Mouse (Mus musculus): ENCODE results near the gene Tab1.

GRCm38 (mm10) chr15:80174598-80174875, 41.6 kb downstream of the Tab1 start:
- no peak for TF ChIP-seq EP300 (IDR thresholded peaks at IDR 0.05; ENCODE audit: low read length)
- no peak for TF ChIP-seq ETS1 (conservative IDR thresholded peaks at IDR 0.05; ENCODE audit: low read depth, low read length)
- no peak for TF ChIP-seq E2F4 (IDR thresholded peaks at IDR 0.05; ENCODE audit: insufficient replicate concordance, low read depth, low read length)
- TF ChIP-seq PAX5 (IDR thresholded peaks at IDR 0.05; ENCODE audit: low read length) = no peak

Data from CH12.LX (cell line).